Mouse (Mus musculus) monocyte, adult 59 days (primary cell): Measurements from ENCODE around the gene Chrne. TPM values are rescaled to one million over a fixed set of nuclear protein-coding genes. Genes with fewer than 3 reads are reported as not detected.

Experiments
- total RNA-seq, 2 experiments: library from RNA; stranded (reverse); gene quantifications; one replicate each; pipeline ENCODE4 v1.2.4; 2023

The Chrne gene
- not detected for total RNA-seq

GRCm38 (mm10) chr11:70619101-70619500, at the start of gene Chrne:
TSS of gene Chrne (minus strand) at chr11:70619216.

DNA sequence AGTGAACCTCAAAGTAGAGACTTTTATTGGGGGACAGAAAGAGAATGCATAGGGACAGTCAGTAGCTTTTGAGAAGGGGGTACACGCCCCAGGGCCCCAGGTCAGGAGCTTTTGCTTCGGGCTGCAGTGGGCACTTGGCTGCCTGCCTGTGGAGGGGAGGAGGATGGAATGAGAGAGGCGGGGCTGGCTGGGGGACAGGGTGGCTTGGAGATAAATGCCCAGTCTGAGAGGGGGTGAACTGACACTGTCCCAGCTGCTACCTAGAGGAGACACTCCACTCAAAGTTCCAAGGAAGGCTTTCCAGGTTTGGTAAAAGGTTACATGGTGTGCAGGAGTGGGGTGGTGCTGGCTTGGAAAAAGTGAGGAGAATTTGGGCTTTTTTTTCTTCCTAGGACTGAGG, 37.9 kb upstream of the Chrne start, which contains the start of gene Eno3:
TSS of gene Eno3 (plus strand) at position 239 of the 400 bp plus-strand sequence.

GRCm38 (mm10) chr11:70654198-70654922, 35.3 kb upstream of the Chrne start, which contains the start of gene Pfn1:
TSS of gene Pfn1 (minus strand) at chr11:70654644.

GRCm38 (mm10) chr11:70646691-70647650, 28.0 kb upstream of the Chrne start, which contains the start of the genes Rnf167 and Slc25a11:
TSS of gene Rnf167 (plus strand) at chr11:70647235.
TSS of gene Slc25a11 (minus strand) at chr11:70647479.

GRCm38 (mm10) chr11:70638714-70639278, 19.8 kb upstream of the Chrne start, which contains the start of gene Gp1ba:
TSS of gene Gp1ba (plus strand) at chr11:70639122.

GRCm38 (mm10) chr11:70615516-70616093, 3.4 kb downstream of the Chrne start, which contains the start of gene 4930544D05Rik:
TSS of gene 4930544D05Rik (plus strand) at chr11:70615848.

Other genes with a start within 250 kb of the Chrne start
- 10 to 100 TPM; 15.9 to 18.6 TPM for gene Pelp1, start 209.2 kb downstream of the Chrne start, total RNA-seq
- gene Arrb2, start 186.6 kb downstream of the Chrne start, total RNA-seq, result 100 to 1,000 TPM; 313 to 322 TPM
- 10 to 100 TPM; 39.5 to 44.4 TPM for gene Med11, start 167.3 kb downstream of the Chrne start, total RNA-seq
- 1 to 10 TPM; 1.0 to 1.8 TPM for gene Zmynd15, start 159.8 kb downstream of the Chrne start, total RNA-seq
- 10 to 100 TPM; 51.6 to 62.4 TPM for gene Cxcl16, start 159.2 kb downstream of the Chrne start, total RNA-seq
- 1 to 10 TPM in 1 of 2 experiments, not detected in 1; 1.7 TPM for gene Tm4sf5, start 114.0 kb downstream of the Chrne start, total RNA-seq
- gene Vmo1, start 104.6 kb downstream of the Chrne start, total RNA-seq, result not detected
- gene Gltpd2, start 100.0 kb downstream of the Chrne start, total RNA-seq, result not detected
- gene Psmb6, start 93.8 kb downstream of the Chrne start, total RNA-seq, result 100 to 1,000 TPM; 118 to 124 TPM
- gene Gm40193, start 86.3 kb downstream of the Chrne start, total RNA-seq, result not detected
- 10 to 100 TPM; 19.1 to 19.5 TPM for gene Pld2, start 79.2 kb downstream of the Chrne start, total RNA-seq
- gene Mink1, start 56.3 kb downstream of the Chrne start, total RNA-seq, result 100 to 1,000 TPM; 215 to 216 TPM
- gene 4930544D05Rik, start 3.4 kb downstream of the Chrne start, total RNA-seq, result not detected
- not detected for gene Gp1ba, start 19.9 kb upstream of the Chrne start, total RNA-seq
- gene Rnf167, start 28.0 kb upstream of the Chrne start, total RNA-seq, result 10 to 100 TPM; 75.4 to 76.7 TPM
- 10 to 100 TPM; 75.2 to 82.1 TPM for gene Slc25a11, start 28.3 kb upstream of the Chrne start, total RNA-seq
- gene Pfn1, start 35.4 kb upstream of the Chrne start, total RNA-seq, result 1,000 to 10,000 TPM; 1,347 to 1,617 TPM
- 100 to 1,000 TPM; 117 to 142 TPM for gene Eno3, start 38.0 kb upstream of the Chrne start, total RNA-seq
- 10 to 100 TPM; 34.8 to 45.8 TPM for gene Spag7, start 50.2 kb upstream of the Chrne start, total RNA-seq
- 100 to 1,000 TPM; 102 to 115 TPM for gene Camta2, start 68.9 kb upstream of the Chrne start, total RNA-seq
- not detected for gene Inca1, start 80.9 kb upstream of the Chrne start, total RNA-seq
- gene Kif1c, start 81.3 kb upstream of the Chrne start, total RNA-seq, result 10 to 100 TPM; 45.8 to 47.4 TPM
- 1 to 10 TPM; 1.1 to 2.1 TPM for gene Zfp3, start 145.0 kb upstream of the Chrne start, total RNA-seq
- 1 to 10 TPM; 4.6 to 5.6 TPM for gene Scimp, start 193.4 kb upstream of the Chrne start, total RNA-seq
- gene Rabep1, start 225.6 kb upstream of the Chrne start, total RNA-seq, result 10 to 100 TPM; 32.1 to 34.3 TPM